Mouse (Mus musculus) small intestine, adult 2 months (tissue): ENCODE measurements around the gene Psmd1. TPM values are rescaled to one million over a fixed set of nuclear protein-coding genes. Genes with fewer than 3 reads are reported as not detected.

ENCODE experiments used
- H3K27ac ChIP-seq: fragments of 200-500 bp; 2 replicates; pipeline ENCODE4 v1.5.1; 2012; ENCODE audit warnings: low read depth, low read length, control low read depth, inconsistent platforms; ENCODE audit not compliant: insufficient read depth
- H3K27me3 ChIP-seq: fragments of 200-500 bp; 2 replicates; pipeline ENCODE4 v1.6.1; 2012; ENCODE audit warnings: mild to moderate bottlenecking, moderate library complexity, low read length, inconsistent platforms; ENCODE audit not compliant: control insufficient read depth, insufficient read depth
- H3K36me3 ChIP-seq: fragments of 200-500 bp; 2 replicates; pipeline ENCODE4 v1.6.1; 2012; ENCODE audit warnings: mild to moderate bottlenecking, low read length, control low read depth, inconsistent platforms; ENCODE audit not compliant: control insufficient read depth, insufficient read depth
- H3K4me1 ChIP-seq: fragments of 200-500 bp; 2 replicates; pipeline ENCODE4 v1.6.1; 2012; ENCODE audit warnings: low read length, inconsistent platforms, mixed read lengths; ENCODE audit not compliant: control insufficient read depth, insufficient read depth, insufficient read length
- H3K4me3 ChIP-seq: fragments of 200-500 bp; 2 replicates; pipeline ENCODE4 v1.5.1; 2012; ENCODE audit warnings: low read depth, mild to moderate bottlenecking, control low read depth, inconsistent platforms, low read length, moderate library complexity
- CTCF ChIP-seq: fragments of 200-500 bp; IDR thresholded peaks from 2 replicates; pipeline ENCODE4 v1.5.1; 2012; ENCODE audit warnings: low read depth, mild to moderate bottlenecking, control low read depth, inconsistent platforms, low read length, moderate library complexity, mixed read lengths; ENCODE audit not compliant: insufficient replicate concordance, insufficient read length; ENCODE audit errors: extremely low read depth
- POLR2A ChIP-seq: fragments of 200-500 bp; IDR thresholded peaks from 2 replicates; pipeline ENCODE4 v1.6.1; 2012; ENCODE audit warnings: low read depth, mild to moderate bottlenecking, control low read depth, inconsistent platforms, low read length, moderate library complexity
- WGBS: fragments of 180-500 bp; shearing (Covaris S2); methylation state at CpG from one replicate; pipeline ENCODE4 v1.1.7; 2018; 5-methylcytosine and 5-hydroxymethylcytosine counted together
- polyA plus RNA-seq: library from polyadenylated mRNA; depleted of rRNA; stranded (reverse); fragments of >200 nt; gene quantifications from 2 replicates; pipeline ENCODE4 v1.2.3, GENCODE M21; 2012

The Psmd1 gene
- polyA plus RNA-seq, 1 experiment, result 33.6 TPM

- Histone ChIP-seq H3K27me3 (no peaks in the 10 kb centered on the region), H3K4me1 (no peaks in the 10 kb centered on the region), H3K4me3 (no peak overlapping the region), H3K27ac (no peak overlapping the region), H3K36me3 (peaks cover 64% of the 10 kb centered on the region)
- TF ChIP-seq CTCF (no peak), POLR2A (no peak)
- WGBS, result 92% methylated on average over 6 of the region's 6 CpGs
These were observed 71.1 kb downstream of the Psmd1 start for GRCm38 (mm10) chr1:86135315-86135714.

- TF ChIP-seq CTCF, result no peak
- TF ChIP-seq POLR2A, result no peak
- H3K4me3 ChIP-seq, result no peak overlapping the region
- H3K27me3 ChIP-seq, result no peaks in the 10 kb centered on the region
- no peaks in the 10 kb centered on the region for H3K4me1 ChIP-seq
- 89% methylated on average over 3 of the region's 3 CpGs for WGBS
- no peak overlapping the region for H3K27ac ChIP-seq
- peaks cover 24% of the 10 kb centered on the region for H3K36me3 ChIP-seq
These were observed 76.9 kb downstream of the Psmd1 start for GRCm38 (mm10) chr1:86141081-86141480.

GRCm38 (mm10) chr1:86143165-86143564 is 79.0 kb downstream of the Psmd1 start:
- Histone ChIP-seq H3K27me3 (no peaks in the 10 kb centered on the region), H3K4me3 (no peak overlapping the region), H3K36me3 (peaks cover 11% of the 10 kb centered on the region), H3K27ac (no peak overlapping the region), H3K4me1 (no peaks in the 10 kb centered on the region)
- TF ChIP-seq CTCF (no peak), POLR2A (no peak)
- WGBS, result 80% methylated on average over 4 of the region's 4 CpGs

GRCm38 (mm10) chr1:86144001-86144944 is 80.1 kb downstream of the Psmd1 start:
- no peak overlapping the region for H3K4me3 ChIP-seq
- no peak for TF ChIP-seq POLR2A
- TF ChIP-seq CTCF, result no peak
- H3K36me3 ChIP-seq, result peaks cover 2% of the 10 kb centered on the region
- H3K27me3 ChIP-seq, result no peaks in the 10 kb centered on the region
- H3K4me1 ChIP-seq, result no peaks in the 10 kb centered on the region
- 76% methylated on average over 21 of the region's 21 CpGs for WGBS
- no peak overlapping the region for H3K27ac ChIP-seq

- Histone ChIP-seq H3K36me3 (no peaks in the 10 kb centered on the region), H3K4me1 (no peaks in the 10 kb centered on the region), H3K27ac (no peak overlapping the region), H3K27me3 (no peaks in the 10 kb centered on the region), H3K4me3 (no peak overlapping the region)
- 90% methylated on average over 5 of the region's 5 CpGs for WGBS
- TF ChIP-seq CTCF (no peak), POLR2A (no peak)
These were observed 82.1 kb downstream of the Psmd1 start for GRCm38 (mm10) chr1:86146293-86146692.

- no peaks in the 10 kb centered on the region for H3K27me3 ChIP-seq
- WGBS, result 64% methylated on average over 5 of the region's 5 CpGs
- no peaks in the 10 kb centered on the region for H3K4me1 ChIP-seq
- TF ChIP-seq CTCF (no peak), POLR2A (no peak)
- H3K36me3 ChIP-seq, result no peaks in the 10 kb centered on the region
- H3K4me3 ChIP-seq, result no peak overlapping the region
- no peak overlapping the region for H3K27ac ChIP-seq
These were observed 83.4 kb downstream of the Psmd1 start for GRCm38 (mm10) chr1:86147557-86147956.

GRCm38 (mm10) chr1:86148161-86148560 is 84.0 kb downstream of the Psmd1 start:
- no peak overlapping the region for H3K27ac ChIP-seq

More at GRCm38 (mm10) chr1:86148161-86148560, 84.0 kb downstream of the Psmd1 start:
- TF ChIP-seq CTCF (no peak), POLR2A (no peak)
- H3K4me1 ChIP-seq, result no peaks in the 10 kb centered on the region
- H3K36me3 ChIP-seq, result no peaks in the 10 kb centered on the region
- no peaks in the 10 kb centered on the region for H3K27me3 ChIP-seq
- no peak overlapping the region for H3K4me3 ChIP-seq
- 70% methylated on average over 9 of the region's 9 CpGs for WGBS
